Mouse (Mus musculus): ENCODE data around the gene Erbb4. TPM values are rescaled to one million over a fixed set of nuclear protein-coding genes. Genes with fewer than 3 reads are reported as not detected.

Gene Erbb4
- total RNA-seq, 2 experiments from 2014 or later, result 1.7 to 7.0 TPM

- DNase-seq (ENCODE audit: low spot score in 2 of 2), result no peak
These were observed 992.1 kb downstream of the Erbb4 start for GRCm38 (mm10) chr1:68115721-68116120.

DNA sequence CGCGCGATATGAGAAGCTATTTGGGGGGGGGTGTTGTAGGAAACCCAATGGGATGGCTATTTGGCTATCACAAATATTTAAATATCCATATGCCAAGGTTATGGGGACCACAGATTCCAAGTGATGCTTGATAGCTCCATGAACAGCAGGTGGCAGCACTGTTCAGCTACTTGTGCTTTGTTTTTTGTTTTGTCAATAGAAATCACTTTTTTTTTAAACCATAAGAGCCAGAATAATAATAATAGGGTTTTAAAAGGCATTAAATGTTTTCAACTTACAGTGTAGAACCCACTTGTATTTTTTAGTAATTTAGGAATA lies 1001.4 kb downstream of the Erbb4 start:
- DNase-seq (ENCODE audit: low spot score in 2 of 2), result no peak

- DNase-seq (ENCODE audit: low spot score in 2 of 2), result no peak
These were observed 1001.9 kb downstream of the Erbb4 start for GRCm38 (mm10) chr1:68105834-68106542.

DNA sequence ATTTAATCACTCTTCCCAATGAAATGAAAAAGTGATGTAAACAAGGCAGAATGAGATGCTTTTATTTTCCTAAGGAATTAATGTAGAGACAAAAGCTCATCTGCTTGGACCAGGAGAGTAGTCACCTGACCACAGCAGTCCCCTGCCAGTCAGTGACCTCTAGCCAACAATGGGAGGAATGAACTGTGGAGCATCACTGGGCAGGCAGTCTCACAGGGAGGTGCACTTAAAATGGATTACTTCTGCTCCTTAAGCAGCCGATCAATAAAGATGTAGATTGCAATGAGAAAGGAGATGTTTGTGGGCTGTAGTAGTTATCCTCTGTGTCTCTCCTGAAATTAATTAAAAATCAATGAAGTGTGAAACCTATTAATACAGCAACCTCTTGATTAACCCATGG lies 1018.2 kb downstream of the Erbb4 start:
- DNase-seq (ENCODE audit: low spot score in 2 of 2), result no peak

DNA sequence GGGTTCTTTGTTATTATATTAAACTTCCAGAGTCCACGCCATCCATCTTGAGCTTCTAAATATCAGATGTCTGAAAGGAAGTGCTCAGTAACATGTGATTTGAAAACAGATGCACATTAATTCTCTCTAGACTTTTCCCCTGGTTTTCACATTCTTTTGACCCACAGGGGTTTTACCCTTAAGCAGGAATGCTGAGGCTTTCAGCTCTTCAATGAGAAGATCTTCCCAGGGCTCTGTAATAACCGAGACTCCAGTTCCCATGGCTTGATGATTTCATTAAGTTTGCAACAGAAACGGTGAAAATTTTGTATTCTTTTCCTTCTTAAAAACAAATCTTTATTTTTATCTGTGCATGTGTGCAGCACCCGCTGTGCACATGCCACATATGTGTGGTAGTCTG lies 1051.4 kb downstream of the Erbb4 start:
- no peak for DNase-seq (ENCODE audit: low spot score in 2 of 2)

- DNase-seq (ENCODE audit: low spot score in 2 of 2), result no peak
These were observed 1053.1 kb downstream of the Erbb4 start for GRCm38 (mm10) chr1:68054715-68055114.

GRCm38 (mm10) chr1:68049856-68050255 lies 1058.0 kb downstream of the Erbb4 start:
- DNase-seq (ENCODE audit: low spot score in 2 of 2), result no peak

- DNase-seq (ENCODE audit: low spot score in 2 of 2), result no peak
These were observed 1060.7 kb downstream of the Erbb4 start for GRCm38 (mm10) chr1:68047139-68047538.

DNA sequence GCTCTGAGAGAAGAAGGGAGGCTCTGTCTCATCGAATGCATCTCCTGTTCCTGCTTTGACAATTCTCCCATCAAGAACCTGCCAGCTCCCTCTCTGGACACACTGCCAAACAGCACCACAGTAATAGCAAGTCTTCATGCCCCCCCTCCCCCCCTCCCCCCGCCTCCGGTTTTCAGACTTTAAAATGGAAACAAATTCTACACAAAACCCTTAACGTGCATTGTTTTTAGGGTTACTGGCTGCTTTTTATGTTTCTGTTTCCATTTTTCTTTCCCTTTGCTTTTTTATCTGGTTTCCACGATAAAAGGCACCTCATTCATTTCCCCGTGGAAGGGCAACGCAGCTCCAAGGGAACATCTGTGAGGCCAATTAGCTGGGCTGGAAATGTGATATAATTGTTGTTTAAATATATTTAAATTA lies 1061.3 kb downstream of the Erbb4 start:
- no peak for DNase-seq (ENCODE audit: low spot score in 2 of 2)

DNA sequence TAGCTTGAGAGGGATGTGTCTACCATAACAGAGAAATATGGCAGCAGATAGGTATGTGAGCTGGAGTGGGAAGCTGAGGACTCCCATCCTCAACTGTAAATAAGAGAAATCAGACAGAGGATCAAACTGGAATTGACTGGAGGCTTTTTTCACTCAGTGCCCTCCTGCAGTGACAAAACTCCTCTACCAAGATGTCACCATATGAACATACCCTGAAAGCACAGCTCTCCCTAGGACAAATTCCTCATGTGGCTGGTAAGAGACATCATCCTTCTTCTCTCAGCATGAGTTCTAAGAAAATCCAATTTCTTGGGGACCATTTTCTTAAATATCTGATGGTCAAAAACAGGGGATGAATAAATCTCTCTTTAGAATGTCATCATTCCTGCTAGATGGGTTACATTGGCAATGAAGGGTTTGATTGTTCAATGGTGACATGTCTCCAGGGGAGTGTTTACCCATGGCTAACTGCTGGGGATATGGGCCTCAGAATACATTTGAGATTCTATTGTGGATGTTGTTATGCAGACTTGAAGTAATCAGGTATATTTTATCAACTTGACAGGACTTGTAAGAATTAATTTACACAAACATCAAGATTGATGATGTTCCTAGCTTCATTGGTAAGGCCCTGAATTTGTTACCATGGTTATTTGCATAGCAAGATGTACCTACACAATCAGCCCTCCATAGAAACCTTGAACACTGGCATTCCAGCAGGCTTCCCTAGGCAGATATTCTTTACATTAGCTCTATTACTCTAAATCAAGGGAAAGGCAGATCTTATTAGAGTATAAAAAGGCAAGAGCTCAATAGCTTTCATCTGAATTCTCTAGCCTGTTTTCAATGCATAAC lies 1083.5 kb downstream of the Erbb4 start:
- DNase-seq (ENCODE audit: low spot score in 2 of 2), result no peak

DNA sequence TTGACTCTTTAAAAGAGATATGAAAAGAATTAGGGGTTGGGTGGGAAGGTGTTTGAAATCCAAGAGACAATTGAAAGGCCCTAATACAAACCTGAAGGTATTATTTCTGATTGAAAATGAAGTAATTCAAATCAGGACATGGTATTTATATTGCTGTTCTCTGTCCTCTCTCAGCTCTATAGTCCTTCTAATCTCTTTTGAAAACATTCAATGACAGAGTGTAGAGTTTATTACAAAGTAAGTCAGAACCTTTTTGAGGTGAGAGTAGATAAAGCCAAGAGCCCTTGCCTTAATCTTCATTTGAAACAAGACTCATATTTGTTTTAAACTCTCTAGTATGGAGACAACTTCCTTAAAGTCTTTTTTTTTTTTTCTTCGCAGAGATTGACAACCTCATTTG lies 1087.8 kb downstream of the Erbb4 start:
- DNase-seq (ENCODE audit: low spot score in 2 of 2), result no peak

- no peak for DNase-seq (ENCODE audit: low spot score in 2 of 2)
These were observed 1088.2 kb downstream of the Erbb4 start for GRCm38 (mm10) chr1:68019618-68020017.

Data from adrenal gland, postnatal 4 days (tissue).